Mouse (Mus musculus) midbrain, embryonic 15.5 days (tissue): Measurements from ENCODE around the gene Ccdc42. TPM values are rescaled to one million over a fixed set of nuclear protein-coding genes. Genes with fewer than 3 reads are reported as not detected.

ENCODE experiments used
- ATAC-seq: fragments of 200-750 bp; cut with Nextera tagmentation; replicated peaks from 2 replicates; pipeline ENCODE4 v1.8.0; 2017; ENCODE audit warnings: moderate TSS enrichment
- H3K27ac ChIP-seq: fragments of 300-500 bp; sonication (generic); 2 replicates; pipeline ENCODE4 v1.5.1; 2015; ENCODE audit warnings: mild to moderate bottlenecking, inconsistent platforms
- H3K27me3 ChIP-seq: fragments of 300-500 bp; sonication (generic); replicated peaks from 2 replicates; pipeline ENCODE4 v1.6.1; 2015; ENCODE audit warnings: inconsistent platforms
- H3K36me3 ChIP-seq: fragments of 300-500 bp; sonication (generic); replicated peaks from 2 replicates; pipeline ENCODE4 v1.6.1; 2015; ENCODE audit warnings: inconsistent platforms
- H3K4me1 ChIP-seq: fragments of 300-500 bp; sonication (generic); 2 replicates; pipeline ENCODE4 v1.6.1; 2015; ENCODE audit warnings: inconsistent platforms
- H3K4me2 ChIP-seq: fragments of 300-500 bp; sonication (generic); 2 replicates; pipeline ENCODE4 v1.6.1; 2015; ENCODE audit warnings: inconsistent platforms, mild to moderate bottlenecking, moderate library complexity
- H3K4me3 ChIP-seq: fragments of 300-500 bp; sonication (generic); 2 replicates; pipeline ENCODE4 v1.5.1; 2015; ENCODE audit warnings: mild to moderate bottlenecking, inconsistent platforms
- H3K9ac ChIP-seq: fragments of 300-500 bp; sonication (generic); 2 replicates; pipeline ENCODE4 v1.6.1; 2015; ENCODE audit warnings: mild to moderate bottlenecking, inconsistent platforms
- H3K9me3 ChIP-seq: fragments of 300-500 bp; sonication (generic); 2 replicates; pipeline ENCODE4 v1.6.1; 2016; ENCODE audit warnings: inconsistent platforms
- WGBS: fragments of 180-500 bp; shearing (Covaris S2); methylation state at CpG from one replicate; pipeline ENCODE4 v1.1.7; 2015; ENCODE audit warnings: mixed read lengths; 5-methylcytosine and 5-hydroxymethylcytosine counted together
- polyA plus RNA-seq: library from polyadenylated mRNA; unstranded; fragments of >200 nt; fragmentation: Nextera tagmentation; extraction: Ambion mirVana; gene quantifications from 2 replicates; pipeline ENCODE4 v1.2.1, GENCODE M21; 2015

Gene Ccdc42
- polyA plus RNA-seq, 1 experiment from 2014 or later, result 0.27 TPM

DNA sequence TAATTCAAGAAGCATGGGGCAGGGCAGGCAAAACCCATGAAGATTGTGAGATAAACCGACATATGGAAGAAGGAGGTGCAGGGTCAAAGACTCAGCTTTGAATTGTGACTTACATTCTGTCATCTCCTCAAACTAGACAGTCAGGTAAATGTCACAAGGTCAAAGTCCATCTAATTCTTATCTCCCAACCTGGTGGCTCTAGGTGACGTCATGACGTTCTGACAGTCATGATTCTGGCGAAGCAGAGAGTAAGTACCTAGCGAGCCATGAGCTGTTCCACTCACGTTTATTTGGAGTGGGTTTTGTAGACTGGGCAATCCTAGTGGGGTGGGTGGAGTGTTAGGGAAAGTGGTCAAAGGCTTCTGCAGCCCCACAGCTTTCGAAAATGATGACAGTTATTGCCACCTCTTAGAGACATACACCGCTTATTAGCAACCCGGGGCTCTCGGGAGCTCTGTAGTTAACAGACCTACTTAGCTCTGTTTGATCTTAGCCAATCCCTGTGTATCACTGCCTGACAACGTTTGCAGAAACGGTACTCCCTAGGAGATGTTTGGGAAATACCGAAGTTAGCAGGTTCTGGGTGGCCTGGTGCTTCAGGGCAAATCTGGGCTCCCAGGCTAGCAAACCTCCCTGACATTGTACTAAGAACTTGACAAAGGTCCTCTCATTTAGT is 22.3 kb upstream of the Ccdc42 start:
- Histone ChIP-seq H3K9ac (no peak overlapping the region), H3K36me3 (no peaks in the 10 kb centered on the region), H3K27me3 (no peaks in the 10 kb centered on the region), H3K9me3 (no peaks in the 10 kb centered on the region), H3K4me3 (no peak overlapping the region), H3K27ac (no peak overlapping the region), H3K4me2 (no peak overlapping the region), H3K4me1 (peaks cover 8% of the 10 kb centered on the region; the same call in 1 of the 2 replicates)
- no peak for ATAC-seq
- WGBS, result 81% methylated on average over 13 of the region's 13 CpGs

DNA sequence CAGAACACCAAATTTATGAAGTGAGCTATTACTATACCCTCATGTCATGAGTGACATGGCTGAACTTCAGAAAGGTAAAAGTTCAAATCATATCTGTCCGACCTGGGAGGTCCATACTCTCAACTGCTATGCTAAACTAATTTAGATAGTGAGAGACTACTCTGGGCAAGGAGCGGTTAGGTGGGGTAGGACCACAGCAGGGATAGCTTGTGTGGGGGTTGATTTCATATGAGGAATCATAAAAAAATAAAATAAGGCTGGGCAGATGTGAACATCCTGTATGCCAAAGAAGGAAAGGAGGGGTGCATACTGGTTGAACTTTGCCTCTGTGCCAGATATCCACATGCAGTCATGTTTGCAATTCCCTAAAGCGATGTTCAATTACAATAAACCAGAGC is 21.8 kb upstream of the Ccdc42 start:
- H3K4me3 ChIP-seq, result no peak overlapping the region
- peaks cover 8% of the 10 kb centered on the region; the same call in 1 of the 2 replicates for H3K4me1 ChIP-seq
- H3K36me3 ChIP-seq, result no peaks in the 10 kb centered on the region
- no peaks in the 10 kb centered on the region for H3K9me3 ChIP-seq
- no peaks in the 10 kb centered on the region for H3K27me3 ChIP-seq
- no peak overlapping the region for H3K9ac ChIP-seq
- no peak overlapping the region for H3K27ac ChIP-seq
- no peak for ATAC-seq
- H3K4me2 ChIP-seq, result no peak overlapping the region
- 81% methylated on average over 3 of the region's 3 CpGs for WGBS

DNA sequence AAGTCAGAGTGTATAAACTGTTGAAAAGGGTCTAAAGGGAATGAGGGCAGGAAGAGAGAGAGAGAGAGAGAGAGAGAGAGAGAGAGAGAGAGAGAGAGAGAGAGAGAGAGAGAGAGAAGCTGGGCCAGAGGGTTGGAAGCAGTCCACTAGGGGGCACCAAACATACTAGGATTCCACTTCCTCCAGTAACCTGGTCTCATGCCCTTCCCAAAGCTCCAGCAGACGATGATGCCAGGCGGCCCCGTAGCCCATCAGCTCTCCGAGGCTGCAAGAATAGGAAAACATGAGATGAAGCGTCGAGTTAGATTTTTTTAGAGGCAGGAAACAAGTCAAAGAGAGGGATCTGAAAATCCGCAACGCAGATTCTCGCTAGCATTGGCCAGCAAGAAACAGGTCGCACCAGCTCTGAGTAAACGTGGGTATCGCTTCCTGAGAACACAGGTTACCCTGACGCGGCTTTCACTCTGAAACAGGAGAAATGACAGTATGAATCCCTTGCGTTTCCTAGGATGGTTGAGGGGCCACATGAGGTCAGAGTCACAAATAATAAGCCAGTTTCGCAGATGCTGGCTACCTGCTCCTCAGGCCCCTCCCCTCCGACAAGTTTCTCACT is 20.3 kb upstream of the Ccdc42 start:
- peak overlapping the region; percentile 43 for H3K9ac ChIP-seq
- 16% methylated on average over 17 of the region's 17 CpGs for WGBS
- H3K4me3 ChIP-seq, result peak overlapping the region; percentile 38
- no peaks in the 10 kb centered on the region for H3K27me3 ChIP-seq
- H3K9me3 ChIP-seq, result no peaks in the 10 kb centered on the region
- ATAC-seq, result peak; percentile 77
- no peak overlapping the region for H3K27ac ChIP-seq
- H3K4me1 ChIP-seq, result peaks cover 8% of the 10 kb centered on the region; the same call in 1 of the 2 replicates
- no peaks in the 10 kb centered on the region for H3K36me3 ChIP-seq
- peak overlapping the region; percentile 65 for H3K4me2 ChIP-seq

DNA sequence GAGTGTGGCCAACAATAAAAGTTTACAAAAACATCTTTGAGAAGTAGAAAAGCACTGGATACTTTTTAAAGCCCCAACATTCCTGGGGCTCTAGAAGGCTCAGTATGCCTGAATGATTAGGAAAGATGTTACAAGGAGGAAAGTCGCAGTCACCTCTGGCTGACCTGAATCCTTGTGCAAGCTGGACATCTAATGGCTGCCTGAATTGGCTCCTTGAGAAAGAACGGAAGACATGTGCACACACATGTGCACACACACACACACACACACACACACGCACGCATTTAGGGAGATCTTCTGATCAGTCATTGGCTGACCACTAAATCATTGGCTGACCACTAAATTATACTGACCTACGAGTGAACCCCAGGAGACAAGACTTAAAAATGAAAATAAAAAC is 16.0 kb upstream of the Ccdc42 start:
- H3K36me3 ChIP-seq, result no peaks in the 10 kb centered on the region
- peaks cover 8% of the 10 kb centered on the region; the same call in 1 of the 2 replicates for H3K4me1 ChIP-seq
- H3K4me3 ChIP-seq, result no peak overlapping the region
- H3K27ac ChIP-seq, result no peak overlapping the region
- no peak for ATAC-seq
- no peaks in the 10 kb centered on the region for H3K9me3 ChIP-seq
- 90% methylated on average over 5 of the region's 5 CpGs for WGBS
- no peak overlapping the region for H3K4me2 ChIP-seq
- H3K27me3 ChIP-seq, result no peaks in the 10 kb centered on the region
- H3K9ac ChIP-seq, result no peak overlapping the region

GRCm38 (mm10) chr11:68577076-68577475 is 9.7 kb upstream of the Ccdc42 start:
- Histone ChIP-seq H3K4me2 (no peak overlapping the region), H3K9me3 (no peaks in the 10 kb centered on the region), H3K27me3 (no peaks in the 10 kb centered on the region), H3K36me3 (no peaks in the 10 kb centered on the region), H3K4me1 (peaks cover 16% of the 10 kb centered on the region), H3K27ac (no peak overlapping the region), H3K9ac (no peak overlapping the region), H3K4me3 (no peak overlapping the region)
- ATAC-seq, result no peak
- WGBS, result 81% methylated on average over 1 of the region's 1 CpGs

DNA sequence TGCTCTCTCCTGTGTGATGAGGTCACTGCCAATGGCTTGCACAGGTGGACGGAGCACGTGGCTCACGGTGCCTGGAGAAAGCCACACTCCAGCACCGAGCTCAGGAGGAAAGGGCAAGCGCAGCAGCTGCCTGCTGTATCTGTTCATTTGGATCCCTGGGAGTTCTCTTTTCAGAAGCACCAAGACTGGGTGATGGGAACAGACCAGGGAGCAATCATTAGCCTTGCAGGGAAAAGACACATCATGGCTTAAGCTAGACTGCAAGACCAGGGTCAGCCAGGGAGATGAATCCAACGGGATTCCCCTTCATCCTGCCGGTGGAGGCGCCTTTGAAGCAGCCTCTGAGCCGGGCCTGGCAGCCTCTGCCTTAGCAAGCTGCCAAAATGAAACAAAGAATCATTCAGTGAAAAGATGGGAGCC is 7.3 kb upstream of the Ccdc42 start:
- WGBS, result 14% methylated on average over 9 of the region's 9 CpGs
- H3K4me1 ChIP-seq, result peaks cover 24% of the 10 kb centered on the region
- H3K27ac ChIP-seq, result peak overlapping the region; percentile 14
- ATAC-seq, result 0 out of 2 replicates have a peak, but pooled peaks have one; percentile 69
- no peaks in the 10 kb centered on the region for H3K36me3 ChIP-seq
- no peak overlapping the region for H3K4me3 ChIP-seq
- H3K4me2 ChIP-seq, result no peak overlapping the region
- no peaks in the 10 kb centered on the region for H3K27me3 ChIP-seq
- no peak overlapping the region for H3K9ac ChIP-seq
- no peaks in the 10 kb centered on the region for H3K9me3 ChIP-seq

- Histone ChIP-seq H3K4me1 (peaks cover 26% of the 10 kb centered on the region), H3K9me3 (no peaks in the 10 kb centered on the region), H3K27me3 (no peaks in the 10 kb centered on the region), H3K36me3 (no peaks in the 10 kb centered on the region), H3K9ac (no peak overlapping the region), H3K4me3 (no peak overlapping the region), H3K27ac (peak overlapping the region; percentile 35; the same call in 1 of the 2 replicates), H3K4me2 (no peak overlapping the region)
- ATAC-seq, result no peak
- 18% methylated on average over 6 of the region's 6 CpGs for WGBS
Measured at GRCm38 (mm10) chr11:68580566-68580965, 6.3 kb upstream of the Ccdc42 start.

DNA sequence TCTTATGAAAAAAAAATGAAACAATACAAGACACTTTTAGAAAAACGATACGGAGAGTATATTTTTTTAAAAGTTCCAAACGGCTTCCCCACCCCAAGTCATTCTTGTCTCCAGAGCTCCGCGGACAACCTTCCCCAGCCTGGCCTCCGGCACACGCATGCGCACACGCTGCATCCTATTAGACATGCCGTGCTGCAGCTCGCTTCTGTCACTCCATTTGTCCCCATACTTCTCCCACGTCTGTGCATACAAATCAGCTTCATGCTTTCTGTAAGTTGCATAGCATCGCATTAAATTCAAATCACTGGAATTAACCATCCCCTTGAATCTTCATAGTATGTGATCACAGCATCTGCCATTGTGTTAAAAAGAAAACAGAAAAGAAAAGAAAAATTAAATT is 3.6 kb upstream of the Ccdc42 start:
- H3K4me1 ChIP-seq, result peaks cover 21% of the 10 kb centered on the region
- H3K9me3 ChIP-seq, result no peaks in the 10 kb centered on the region
- WGBS, result 45% methylated on average over 13 of the region's 13 CpGs
- no peaks in the 10 kb centered on the region for H3K27me3 ChIP-seq
- H3K4me3 ChIP-seq, result no peak overlapping the region
- no peak overlapping the region for H3K9ac ChIP-seq
- H3K36me3 ChIP-seq, result no peaks in the 10 kb centered on the region
- peak overlapping the region; percentile 50; the same call in 1 of the 2 replicates for H3K27ac ChIP-seq
- peak overlapping the region; percentile 20 for H3K4me2 ChIP-seq
- peak; percentile 65; the same call in 1 of the 2 replicates for ATAC-seq

DNA sequence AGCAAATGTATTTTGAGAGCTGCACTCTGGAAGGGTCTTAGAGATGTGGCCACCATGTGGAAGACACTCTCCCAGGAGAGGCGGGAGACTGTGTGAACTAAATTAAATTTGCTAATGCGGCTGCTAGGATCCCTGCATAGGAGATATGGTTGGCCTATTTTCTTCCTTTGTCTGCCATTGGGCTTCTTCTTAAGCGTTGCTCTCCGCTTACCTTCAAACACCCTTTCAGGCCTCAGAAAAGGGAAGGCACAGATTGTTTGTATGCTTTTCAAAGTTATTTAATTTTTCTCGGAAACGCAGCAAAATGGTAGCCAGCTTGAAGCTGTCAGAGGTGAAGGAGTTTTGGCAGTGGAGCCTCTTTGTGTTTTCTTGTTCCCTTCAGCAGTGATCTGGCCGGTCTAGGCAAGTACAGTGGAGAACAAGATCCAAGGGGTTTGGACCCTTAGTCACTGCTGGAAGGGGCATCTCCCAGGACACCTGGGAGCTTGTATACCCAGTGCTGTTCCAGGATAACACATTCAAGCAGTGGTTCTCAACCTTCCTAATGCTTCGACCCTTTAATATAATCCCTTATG is 2.8 kb upstream of the Ccdc42 start:
- Histone ChIP-seq H3K9me3 (no peaks in the 10 kb centered on the region), H3K36me3 (no peaks in the 10 kb centered on the region), H3K27ac (peak overlapping the region; percentile 58), H3K4me2 (no peak overlapping the region), H3K9ac (no peak overlapping the region), H3K4me3 (no peak overlapping the region), H3K4me1 (peaks cover 21% of the 10 kb centered on the region), H3K27me3 (no peaks in the 10 kb centered on the region)
- WGBS, result 49% methylated on average over 8 of the region's 8 CpGs
- no peak for ATAC-seq

DNA sequence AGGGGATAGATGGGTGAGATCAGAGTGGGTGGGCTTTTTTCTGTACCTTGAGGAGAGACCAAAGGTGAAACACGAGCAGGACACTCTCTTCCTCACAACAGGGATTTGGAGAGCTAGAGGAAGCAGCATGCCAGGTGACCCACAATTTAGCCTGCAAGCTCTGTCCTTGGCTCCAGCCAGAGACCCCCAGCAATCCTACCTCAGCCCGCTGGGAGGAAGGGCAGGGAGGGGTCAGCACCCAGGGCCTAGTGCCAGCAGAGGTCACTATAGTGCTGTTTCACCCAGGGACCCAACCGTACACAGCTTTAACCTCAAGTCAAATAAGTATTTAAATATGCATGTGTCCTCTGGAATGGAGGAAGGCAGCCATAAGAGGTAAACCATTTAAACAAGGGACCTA is 931 bp upstream of the Ccdc42 start:
- WGBS, result 31% methylated on average over 3 of the region's 3 CpGs
- no peak overlapping the region for H3K27ac ChIP-seq
- H3K4me3 ChIP-seq, result no peak overlapping the region
- peaks cover 10% of the 10 kb centered on the region for H3K4me1 ChIP-seq
- no peak overlapping the region for H3K9ac ChIP-seq
- no peaks in the 10 kb centered on the region for H3K9me3 ChIP-seq
- H3K27me3 ChIP-seq, result 0 out of 2 replicates have a peak, but pooled peaks cover 1% of the 10 kb centered on the region
- no peak for ATAC-seq
- no peaks in the 10 kb centered on the region for H3K36me3 ChIP-seq
- no peak overlapping the region for H3K4me2 ChIP-seq

DNA sequence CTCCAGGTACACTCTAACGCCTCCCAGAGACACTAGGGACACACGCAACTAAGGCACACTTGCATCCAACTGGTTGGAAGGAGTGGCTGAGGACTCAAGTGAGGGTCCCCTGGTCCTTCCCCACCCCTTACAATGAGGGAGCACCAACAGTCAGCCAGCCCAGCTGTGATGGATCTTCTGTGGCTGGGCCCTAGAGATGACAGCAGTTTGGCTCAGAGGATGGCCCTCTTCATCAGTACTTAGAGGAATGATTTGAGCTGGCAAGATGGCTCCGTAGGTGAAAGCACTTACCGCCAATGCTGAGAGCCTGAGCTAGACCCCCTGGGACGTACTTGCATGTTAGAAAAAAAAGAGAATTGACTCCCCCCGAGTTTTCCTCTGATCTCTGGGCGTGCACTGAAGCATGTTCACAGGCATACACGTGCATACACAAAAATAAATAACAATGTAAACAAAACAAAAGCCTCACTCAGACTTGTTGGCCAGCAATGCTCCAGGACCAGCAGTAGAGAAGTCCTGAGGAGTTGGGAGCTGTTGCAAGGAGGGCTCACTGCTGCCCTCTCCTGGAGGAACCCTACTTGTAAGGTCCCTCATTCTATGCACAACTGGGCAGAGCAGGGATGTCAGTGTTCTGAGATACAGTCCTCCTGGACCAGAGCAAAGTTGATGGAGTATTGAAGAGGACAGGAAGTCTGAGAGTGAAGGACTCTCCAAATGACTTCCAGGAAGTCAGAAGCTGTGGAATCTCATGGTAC is 2.4 kb downstream of the Ccdc42 start:
- H3K4me2 ChIP-seq, result no peak overlapping the region
- H3K9ac ChIP-seq, result no peak overlapping the region
- peaks cover 4% of the 10 kb centered on the region for H3K4me1 ChIP-seq
- H3K36me3 ChIP-seq, result no peaks in the 10 kb centered on the region
- ATAC-seq, result no peak
- no peaks in the 10 kb centered on the region for H3K9me3 ChIP-seq
- 0 out of 2 replicates have a peak, but pooled peaks cover 2% of the 10 kb centered on the region for H3K27me3 ChIP-seq
- H3K4me3 ChIP-seq, result no peak overlapping the region
- H3K27ac ChIP-seq, result no peak overlapping the region
- WGBS, result 76% methylated on average over 8 of the region's 8 CpGs

GRCm38 (mm10) chr11:68591708-68592107 is 4.9 kb downstream of the Ccdc42 start:
- ATAC-seq, result no peak
- 22% methylated on average over 5 of the region's 5 CpGs for WGBS

More at GRCm38 (mm10) chr11:68591708-68592107, 4.9 kb downstream of the Ccdc42 start:
- Histone ChIP-seq H3K4me3 (no peak overlapping the region), H3K27ac (no peak overlapping the region), H3K9me3 (no peaks in the 10 kb centered on the region), H3K4me2 (no peak overlapping the region), H3K4me1 (no peaks in the 10 kb centered on the region), H3K36me3 (no peaks in the 10 kb centered on the region), H3K9ac (no peak overlapping the region), H3K27me3 (0 out of 2 replicates have a peak, but pooled peaks cover 2% of the 10 kb centered on the region)
